Mouse (Mus musculus): ENCODE results near the gene Smim13. TPM values are rescaled to one million over a fixed set of nuclear protein-coding genes. Genes with fewer than 3 reads are reported as not detected.
A peak's percentile ranks its signal among the peaks of the same experiment; 100 is the strongest.
"Not testable (repeated sequence)": the region's sequence is repeated elsewhere in the genome, so short reads cannot be mapped to it uniquely, and the experiment has no call there.

The Smim13 gene
- total RNA-seq, 2 experiments from 2014 or later, result 12.1 to 14.0 TPM

GRCm38 (mm10) chr13:41235845-41236741 lies 13.6 kb upstream of the Smim13 start:
- peak; percentile 46; the same call in 1 of the 2 replicates for ATAC-seq (replicated peaks; ENCODE audit: poor library complexity, severe bottlenecking)

DNA sequence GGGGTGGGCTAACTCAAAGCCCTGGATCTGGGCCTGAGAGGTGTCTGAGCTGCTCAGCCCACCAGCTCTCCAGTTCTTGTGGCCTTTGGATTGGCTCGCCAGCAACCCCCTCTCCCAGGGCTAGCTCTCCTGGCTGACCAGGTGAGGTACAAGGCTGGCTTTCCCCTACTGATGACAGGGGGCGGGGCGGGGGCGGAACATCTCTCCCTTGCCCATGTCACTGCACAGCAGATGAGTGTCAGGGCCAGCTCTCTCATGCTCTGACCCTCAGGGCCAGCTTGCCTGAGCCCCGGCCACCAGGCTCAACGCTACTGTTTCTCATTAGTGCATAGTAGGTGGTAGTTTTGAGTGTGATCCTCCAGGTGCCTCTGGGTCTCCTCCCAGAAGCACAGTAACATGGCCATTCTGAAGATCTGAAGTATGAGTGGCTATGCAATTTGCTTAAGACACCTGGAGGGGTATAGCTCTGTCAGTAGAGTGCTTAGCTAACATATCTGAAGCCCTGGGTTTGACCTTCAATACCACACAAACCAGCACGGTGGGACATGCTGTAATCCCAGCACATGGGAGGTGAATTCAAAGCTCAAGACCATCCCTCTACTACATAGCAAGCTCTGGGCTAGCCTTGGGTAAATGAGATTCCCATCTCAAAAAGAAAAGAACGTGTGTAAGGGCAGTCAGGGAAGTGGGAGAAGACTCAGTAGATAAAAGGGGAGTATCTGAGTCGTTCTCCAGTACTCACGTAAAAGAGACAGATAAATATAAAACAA lies 11.4 kb upstream of the Smim13 start:
- ATAC-seq (replicated peaks; ENCODE audit: poor library complexity, severe bottlenecking), result no peak

- ATAC-seq (replicated peaks; ENCODE audit: poor library complexity, severe bottlenecking), result peak; percentile 45
Observed at GRCm38 (mm10) chr13:41238805-41239130, 10.9 kb upstream of the Smim13 start.

DNA sequence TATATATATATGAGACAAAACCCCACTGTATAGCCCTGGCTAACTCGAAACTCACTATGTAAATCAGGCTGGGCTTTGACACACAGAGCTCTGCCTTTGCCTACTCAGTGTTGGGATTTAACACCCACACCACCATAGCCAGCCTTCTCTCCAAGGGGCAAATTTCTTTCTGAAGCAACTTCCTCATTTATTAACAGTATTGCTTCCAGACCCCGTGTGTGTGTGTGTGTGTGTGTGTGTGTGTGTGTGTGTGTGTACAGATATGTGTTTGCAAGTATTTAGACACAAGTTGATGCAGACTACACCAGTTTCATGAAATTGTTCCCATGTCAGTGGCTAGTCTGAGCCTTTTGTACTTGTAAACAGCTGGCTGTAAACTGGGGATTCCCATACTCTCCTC lies 8.1 kb upstream of the Smim13 start:
- peak; percentile 83 for ATAC-seq (replicated peaks; ENCODE audit: poor library complexity, severe bottlenecking)

DNA sequence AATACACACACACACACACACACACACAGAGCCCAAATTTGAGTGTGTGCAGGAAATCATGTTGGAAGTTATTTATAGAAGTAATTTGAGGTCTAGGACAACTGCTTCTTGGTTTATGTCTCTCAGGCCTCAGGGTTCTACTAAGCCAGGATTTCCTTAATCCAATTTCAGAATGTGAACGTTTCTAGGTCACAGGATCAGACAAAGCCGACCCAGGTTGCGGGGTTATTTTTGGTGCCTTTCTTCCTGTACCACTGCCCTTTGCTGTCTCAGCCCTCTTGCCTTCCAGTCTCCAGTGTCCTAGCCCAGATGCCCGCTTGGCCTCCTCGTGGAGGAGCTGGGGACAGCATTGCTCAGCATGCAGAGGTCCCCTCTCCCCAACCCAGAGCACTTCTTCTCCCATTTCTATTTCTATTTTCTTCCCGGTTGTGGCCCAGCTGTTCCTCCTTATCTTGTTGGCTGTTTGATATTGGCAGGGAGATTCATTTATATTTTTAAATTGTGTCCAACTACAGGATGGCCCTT lies 5.3 kb upstream of the Smim13 start:
- ATAC-seq (replicated peaks; ENCODE audit: poor library complexity, severe bottlenecking), result no peak

DNA sequence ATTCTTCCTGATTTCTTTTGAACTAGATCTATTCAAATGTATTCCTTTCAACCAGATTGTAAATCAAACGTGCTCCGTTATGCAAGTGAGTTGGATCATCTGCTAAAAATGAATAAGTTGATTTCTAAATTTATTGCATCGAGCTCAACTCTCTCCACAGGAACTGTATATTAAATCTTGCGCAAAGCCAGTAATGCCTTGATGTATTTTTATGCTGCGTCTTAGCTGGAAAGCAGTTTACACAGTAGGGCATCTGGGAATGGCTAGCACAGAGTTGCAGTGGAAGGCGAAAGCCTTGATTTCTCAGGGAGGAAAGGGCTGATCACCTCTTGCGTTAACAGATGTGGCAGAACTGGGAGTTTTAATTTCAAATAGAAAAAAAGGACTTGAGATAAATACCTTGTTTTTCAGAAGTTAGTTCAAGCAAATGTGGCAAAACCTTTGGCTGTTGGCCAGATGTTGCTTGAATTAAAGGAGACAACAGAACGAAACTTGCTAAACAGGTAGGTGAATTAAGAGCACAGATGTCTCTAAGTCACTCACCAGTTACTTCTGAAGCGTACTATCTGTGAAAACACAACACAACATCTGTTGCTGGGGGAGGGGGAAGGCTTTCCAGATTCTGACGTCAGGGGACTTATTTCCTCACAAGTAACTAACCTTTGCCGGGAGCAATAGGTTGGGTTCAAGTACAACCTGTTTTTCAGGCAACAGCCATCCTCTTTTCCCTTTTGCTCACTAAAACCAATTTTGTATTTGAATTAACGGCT lies 708 bp upstream of the Smim13 start:
- ATAC-seq (replicated peaks; ENCODE audit: poor library complexity, severe bottlenecking), result peak; percentile 23; the same call in 1 of the 2 replicates

DNA sequence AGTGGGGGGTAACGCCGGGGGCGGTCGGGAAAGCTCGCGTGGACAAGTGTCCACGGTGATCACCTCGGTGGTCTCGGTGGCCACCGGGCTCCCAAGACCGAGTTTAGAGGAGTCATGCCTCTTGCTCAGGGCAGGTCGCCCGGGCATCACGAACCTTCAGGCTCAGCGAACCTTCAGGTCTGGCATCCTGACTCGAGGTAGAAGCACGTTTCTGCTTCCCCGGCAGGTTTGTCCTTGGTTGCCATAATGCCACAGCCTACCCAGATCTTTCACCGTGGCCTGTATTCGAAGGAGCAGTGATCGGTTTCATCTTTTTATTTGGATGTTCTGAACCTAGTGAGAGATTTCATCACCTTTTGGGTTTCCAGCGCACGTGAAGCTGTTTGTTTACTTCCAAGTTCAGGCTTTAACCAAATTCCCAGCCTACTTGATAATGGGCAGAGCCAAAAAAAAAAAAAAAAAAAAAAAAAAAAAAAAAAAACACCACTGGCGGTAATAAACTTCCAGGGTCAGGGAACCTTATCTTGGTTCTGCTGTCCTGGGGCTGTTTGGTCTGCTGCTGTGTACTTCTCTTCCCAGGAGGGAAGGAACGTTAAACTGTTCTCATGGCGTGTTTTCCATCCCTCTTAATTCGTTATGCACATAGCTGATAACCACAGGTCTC lies 806 bp downstream of the Smim13 start:
- ATAC-seq (replicated peaks; ENCODE audit: poor library complexity, severe bottlenecking), result peak; percentile 1; the same call in 1 of the 2 replicates

GRCm38 (mm10) chr13:41251232-41251631 lies 1.6 kb downstream of the Smim13 start:
- not testable (repeated sequence) for ATAC-seq (replicated peaks; ENCODE audit: poor library complexity, severe bottlenecking)

- ATAC-seq (replicated peaks; ENCODE audit: poor library complexity, severe bottlenecking), result no peak
Observed at GRCm38 (mm10) chr13:41251667-41252066, 2.0 kb downstream of the Smim13 start.

DNA sequence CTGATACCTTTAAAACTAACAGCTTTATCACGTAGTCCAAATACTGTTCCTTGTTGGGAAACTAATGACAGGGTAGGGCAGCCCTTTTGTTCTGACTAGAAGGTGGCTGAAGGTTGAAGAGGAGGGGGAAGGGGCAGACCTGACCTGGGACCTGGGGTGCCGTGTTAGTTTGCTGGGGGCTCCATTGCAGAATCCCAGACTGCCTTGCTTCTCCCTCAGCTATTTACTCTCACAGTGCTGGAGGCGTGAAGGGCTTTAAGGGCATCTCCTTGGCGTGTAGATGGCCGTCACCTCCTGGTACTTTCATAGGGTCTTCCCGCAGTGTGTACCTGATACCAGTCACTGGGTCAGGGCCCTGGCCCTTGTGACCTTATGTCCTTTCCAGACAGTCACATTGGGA lies 2.5 kb downstream of the Smim13 start:
- ATAC-seq (replicated peaks; ENCODE audit: poor library complexity, severe bottlenecking), result no peak

DNA sequence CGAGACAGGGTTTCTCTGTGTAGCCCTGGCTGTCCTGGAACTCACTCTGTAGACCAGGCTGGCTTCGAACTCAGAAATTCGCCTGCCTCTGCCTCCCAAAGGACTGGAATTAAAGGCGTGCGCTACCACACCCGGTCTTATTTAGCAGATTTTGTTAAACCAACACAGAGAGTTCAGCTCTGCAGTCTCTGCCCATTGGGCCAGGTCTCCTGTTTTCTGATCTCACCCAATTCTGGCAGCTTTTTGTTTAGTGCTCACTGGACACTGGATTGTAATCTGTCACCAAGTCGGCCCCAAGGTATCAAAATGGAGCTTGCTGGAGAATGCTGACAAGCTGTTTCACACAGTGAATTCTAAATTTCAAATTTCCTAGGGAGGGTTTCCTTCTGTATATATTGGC lies 3.1 kb downstream of the Smim13 start:
- ATAC-seq (replicated peaks; ENCODE audit: poor library complexity, severe bottlenecking), result no peak

- ATAC-seq (replicated peaks; ENCODE audit: poor library complexity, severe bottlenecking), result no peak
Observed at GRCm38 (mm10) chr13:41256126-41256525, 6.5 kb downstream of the Smim13 start.

DNA sequence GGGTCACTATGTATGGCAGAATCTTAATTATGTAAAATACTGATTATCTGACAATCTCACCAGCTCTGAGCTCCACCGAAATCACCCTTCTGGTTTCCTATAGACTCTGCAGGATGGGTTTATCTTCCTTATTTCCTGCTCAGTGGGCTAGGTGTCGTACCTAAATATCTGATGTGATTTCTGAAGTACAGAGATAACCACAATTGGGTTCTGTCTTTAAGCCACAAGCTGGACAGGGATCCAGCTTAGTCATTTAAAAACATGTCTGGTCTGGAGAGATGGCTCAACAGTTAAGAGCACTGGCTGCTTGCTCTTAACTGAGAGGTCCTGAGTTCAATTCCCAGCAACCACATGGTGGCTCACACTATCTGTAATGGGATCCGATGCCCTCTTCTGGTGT lies 7.3 kb downstream of the Smim13 start:
- no peak for ATAC-seq (replicated peaks; ENCODE audit: poor library complexity, severe bottlenecking)

DNA sequence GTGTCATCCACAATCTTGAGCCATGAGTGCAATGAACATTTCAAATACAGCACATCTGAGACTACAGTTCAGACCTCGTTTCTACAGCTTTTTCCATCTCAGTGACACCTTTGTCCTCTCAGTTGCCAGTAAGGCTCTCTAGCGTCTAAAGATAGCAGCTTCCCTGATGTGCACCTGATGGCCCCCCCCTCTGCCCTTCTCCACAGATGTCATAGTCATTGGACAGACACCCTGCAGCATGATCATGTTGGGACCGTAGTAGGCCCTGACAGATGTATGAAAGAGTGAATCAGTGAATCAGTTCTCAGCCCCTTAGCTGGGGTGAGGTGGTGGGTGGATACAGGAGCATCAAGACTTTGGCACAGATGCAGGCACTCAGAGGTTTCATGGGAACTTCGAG lies 8.2 kb downstream of the Smim13 start:
- no peak for ATAC-seq (replicated peaks; ENCODE audit: poor library complexity, severe bottlenecking)

GRCm38 (mm10) chr13:41261617-41262016 lies 12.0 kb downstream of the Smim13 start:
- ATAC-seq (replicated peaks; ENCODE audit: poor library complexity, severe bottlenecking), result not testable (repeated sequence)

- ATAC-seq (replicated peaks; ENCODE audit: poor library complexity, severe bottlenecking), result peak; percentile 84
Observed at GRCm38 (mm10) chr13:41263304-41264006, 13.8 kb downstream of the Smim13 start.

GRCm38 (mm10) chr13:41267827-41268408 lies 18.3 kb downstream of the Smim13 start:
- no peak for ATAC-seq (replicated peaks; ENCODE audit: poor library complexity, severe bottlenecking)

GRCm38 (mm10) chr13:41273927-41274650 lies 24.4 kb downstream of the Smim13 start, which contains the start of gene Gm17364:
TSS of gene Gm17364 (minus strand) at chr13:41273977.
- ATAC-seq (replicated peaks; ENCODE audit: poor library complexity, severe bottlenecking), result no peak
